Mouse (Mus musculus) neural tube, embryonic 13.5 days (tissue): ENCODE measurements at regions not wholly inside any gene's neighbourhood (a gene's known extent, or its start where the extent isn't known, plus 50 kb on each side); places are given as distances from the start of the nearest gene placed in this dataset.

Source experiments
- ATAC-seq: fragments of 200-750 bp; cut with Nextera tagmentation; 2 replicates; pipeline ENCODE4 v1.8.0; 2017; ENCODE audit warnings: low read depth, mild to moderate bottlenecking, moderate TSS enrichment, moderate library complexity
- H3K27ac ChIP-seq: fragments of 300-500 bp; sonication (generic); replicated peaks from 2 replicates; pipeline ENCODE4 v1.5.1; 2015; ENCODE audit warnings: moderate library complexity, mild to moderate bottlenecking, inconsistent platforms
- H3K27me3 ChIP-seq: fragments of 300-500 bp; sonication (generic); 2 replicates; pipeline ENCODE4 v1.6.1; 2015; ENCODE audit warnings: mild to moderate bottlenecking, inconsistent platforms
- H3K36me3 ChIP-seq: fragments of 300-500 bp; sonication (generic); 2 replicates; pipeline ENCODE4 v1.6.1; 2015; ENCODE audit warnings: mild to moderate bottlenecking, inconsistent platforms
- H3K4me1 ChIP-seq: fragments of 300-500 bp; sonication (generic); replicated peaks from 2 replicates; pipeline ENCODE4 v1.6.1; 2015; ENCODE audit warnings: inconsistent platforms
- H3K4me2 ChIP-seq: fragments of 300-500 bp; sonication (generic); 2 replicates; pipeline ENCODE4 v1.6.1; 2015; ENCODE audit warnings: inconsistent platforms, mild to moderate bottlenecking, moderate library complexity
- H3K4me3 ChIP-seq: fragments of 300-500 bp; sonication (generic); 2 replicates; pipeline ENCODE4 v1.5.1; 2015; ENCODE audit warnings: mild to moderate bottlenecking, inconsistent platforms
- H3K9ac ChIP-seq: fragments of 300-500 bp; sonication (generic); 2 replicates; pipeline ENCODE4 v1.6.1; 2015; ENCODE audit warnings: moderate library complexity, mild to moderate bottlenecking, inconsistent platforms
- H3K9me3 ChIP-seq: fragments of 300-500 bp; sonication (generic); 2 replicates; pipeline ENCODE4 v1.6.1; 2016; ENCODE audit warnings: inconsistent platforms
- WGBS: fragments of 180-500 bp; shearing (Covaris S2); methylation state at CpG from one replicate; pipeline ENCODE4 v1.1.7; 2015; 5-methylcytosine and 5-hydroxymethylcytosine counted together

DNA sequence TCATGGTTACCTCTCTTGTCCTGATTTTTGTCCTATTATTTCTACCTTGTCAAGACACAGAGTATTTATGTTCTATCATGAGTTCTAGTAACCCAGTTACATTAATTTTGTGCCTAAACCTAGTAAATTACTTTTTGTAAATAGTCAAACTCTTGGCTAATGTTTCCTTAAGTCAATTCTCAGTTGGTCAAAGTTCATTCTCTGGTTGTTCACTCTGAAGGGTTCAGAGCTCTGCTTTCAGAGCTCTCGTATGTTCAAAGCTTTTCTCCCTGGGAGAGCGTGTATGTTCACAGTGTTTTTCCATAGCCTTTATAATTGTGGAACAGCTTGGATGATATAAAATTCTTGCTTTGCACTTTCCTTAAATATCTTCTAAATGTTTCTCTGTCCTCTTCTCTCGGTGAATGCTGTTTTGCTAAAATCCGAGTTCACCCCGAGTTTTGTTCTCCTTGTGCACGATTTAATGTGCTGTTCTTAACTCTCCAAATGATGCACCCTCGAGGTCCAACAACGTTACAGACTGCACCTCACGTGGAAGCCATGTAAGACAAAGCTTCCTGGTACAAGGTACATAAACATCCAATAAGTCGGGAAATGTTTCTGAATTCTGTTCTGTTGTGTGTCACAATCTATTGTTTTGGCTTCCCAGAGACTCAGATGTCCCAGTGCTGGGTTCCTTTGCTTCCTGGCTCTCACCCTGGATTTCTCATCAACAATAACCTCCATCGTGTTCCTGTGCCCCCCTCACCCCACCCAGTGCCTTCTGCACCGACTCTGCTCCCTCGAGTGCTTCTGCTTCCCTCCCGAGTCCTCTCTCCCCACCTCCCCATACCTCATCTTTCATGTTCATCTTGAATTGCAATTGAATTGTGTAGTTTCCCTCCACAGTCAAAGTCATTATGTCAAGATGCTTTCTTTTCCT lies 90.3 kb upstream of the Npas2 start:
- Histone ChIP-seq H3K4me2 (no peak overlapping the region), H3K9ac (no peak overlapping the region), H3K27ac (no peak overlapping the region), H3K27me3 (no peaks in the 10 kb centered on the region), H3K4me3 (no peak overlapping the region), H3K4me1 (no peaks in the 10 kb centered on the region), H3K9me3 (no peaks in the 10 kb centered on the region), H3K36me3 (no peaks in the 10 kb centered on the region)
- WGBS = 87% methylated on average over 14 of the region's 14 CpGs
- ATAC-seq = no peak

- Histone ChIP-seq H3K4me1 (no peaks in the 10 kb centered on the region), H3K9ac (no peak overlapping the region), H3K4me2 (no peak overlapping the region), H3K4me3 (no peak overlapping the region), H3K36me3 (no peaks in the 10 kb centered on the region), H3K9me3 (no peaks in the 10 kb centered on the region), H3K27ac (no peak overlapping the region), H3K27me3 (no peaks in the 10 kb centered on the region)
- ATAC-seq = no peak
- 73% methylated on average over 17 of the region's 17 CpGs for WGBS
Observed at GRCm38 (mm10) chr1:39105546-39106371, 87.8 kb upstream of the Npas2 start.

DNA sequence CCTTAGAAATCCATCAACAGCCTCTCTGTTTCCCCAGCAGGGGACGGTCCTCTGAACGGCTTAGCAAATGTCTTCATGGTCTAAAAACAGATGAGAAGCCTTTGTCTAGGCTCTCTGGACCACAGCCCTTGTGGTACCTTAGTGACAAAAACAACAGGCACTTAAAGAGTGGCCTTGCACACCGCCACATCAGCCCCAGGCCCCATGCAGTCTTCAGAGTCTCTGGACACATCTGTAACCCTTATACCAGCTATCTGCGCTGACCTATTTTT lies 87.2 kb upstream of the Npas2 start:
- 59% methylated on average over 4 of the region's 4 CpGs for WGBS
- Histone ChIP-seq H3K9me3 (no peaks in the 10 kb centered on the region), H3K36me3 (no peaks in the 10 kb centered on the region), H3K27me3 (no peaks in the 10 kb centered on the region), H3K4me2 (no peak overlapping the region), H3K4me3 (no peak overlapping the region), H3K27ac (no peak overlapping the region), H3K9ac (no peak overlapping the region), H3K4me1 (no peaks in the 10 kb centered on the region)
- no peak for ATAC-seq

DNA sequence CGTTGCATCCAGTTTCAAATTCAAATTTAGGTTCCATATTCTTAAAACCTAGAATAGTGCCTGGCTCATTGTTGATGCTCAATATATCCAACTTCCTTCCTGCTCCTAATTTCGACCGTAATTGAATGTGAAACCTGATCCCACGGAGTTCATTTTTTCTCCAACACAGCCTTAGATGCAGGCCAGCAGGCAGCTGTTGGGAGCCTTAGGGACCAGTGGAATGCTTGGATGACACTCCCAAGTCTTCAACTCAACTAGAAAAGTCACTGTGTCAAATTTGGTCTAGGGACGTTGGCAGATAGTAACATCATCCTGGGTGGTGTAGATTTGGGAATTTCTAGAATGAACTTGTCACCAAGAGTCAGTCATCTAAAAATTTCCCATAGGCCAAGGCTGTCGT lies 86.9 kb upstream of the Npas2 start:
- ATAC-seq = no peak
- Histone ChIP-seq H3K27ac (no peak overlapping the region), H3K9me3 (no peaks in the 10 kb centered on the region), H3K27me3 (no peaks in the 10 kb centered on the region), H3K4me3 (no peak overlapping the region), H3K4me1 (no peaks in the 10 kb centered on the region), H3K9ac (no peak overlapping the region), H3K36me3 (no peaks in the 10 kb centered on the region), H3K4me2 (no peak overlapping the region)
- WGBS = 81% methylated on average over 6 of the region's 6 CpGs

DNA sequence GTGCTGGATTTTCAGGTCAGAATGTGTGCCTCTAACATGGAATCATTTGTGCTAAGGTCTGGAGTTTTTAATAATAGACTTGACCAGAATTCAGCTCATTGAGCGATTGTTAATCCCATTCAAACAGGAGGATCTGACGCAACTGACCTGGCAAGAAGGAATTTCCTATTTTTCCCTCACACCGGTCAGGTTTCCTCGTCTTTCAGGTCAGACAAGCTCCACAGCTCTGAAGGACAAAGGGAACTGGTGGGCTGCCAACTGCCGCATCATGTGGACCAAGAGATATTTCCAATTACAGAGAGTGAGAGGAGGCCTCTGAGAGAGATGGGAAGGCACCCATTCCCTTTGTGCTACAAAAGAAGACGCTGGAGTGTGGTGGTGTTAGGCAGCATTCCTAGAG lies 77.2 kb upstream of the Npas2 start:
- Histone ChIP-seq H3K27me3 (no peaks in the 10 kb centered on the region), H3K9ac (no peak overlapping the region), H3K4me3 (no peak overlapping the region), H3K4me1 (no peaks in the 10 kb centered on the region), H3K36me3 (no peaks in the 10 kb centered on the region), H3K27ac (no peak overlapping the region), H3K9me3 (no peaks in the 10 kb centered on the region), H3K4me2 (no peak overlapping the region)
- WGBS = 92% methylated on average over 6 of the region's 6 CpGs
- ATAC-seq = no peak

GRCm38 (mm10) chr1:39122316-39123015 lies 71.1 kb upstream of the Npas2 start:
- WGBS = 57% methylated on average over 8 of the region's 8 CpGs
- Histone ChIP-seq H3K9ac (no peak overlapping the region), H3K9me3 (no peaks in the 10 kb centered on the region), H3K4me3 (no peak overlapping the region), H3K4me2 (no peak overlapping the region), H3K27ac (no peak overlapping the region), H3K4me1 (peaks cover 8% of the 10 kb centered on the region; the same call in 1 of the 2 replicates), H3K36me3 (no peaks in the 10 kb centered on the region), H3K27me3 (no peaks in the 10 kb centered on the region)
- 0 out of 2 replicates have a peak, but pooled peaks have one; percentile 40 for ATAC-seq

GRCm38 (mm10) chr1:39123081-39123812 lies 70.3 kb upstream of the Npas2 start:
- H3K27ac ChIP-seq = 0 out of 2 replicates have a peak overlapping the region, but pooled peaks have one; percentile 3

DNA sequence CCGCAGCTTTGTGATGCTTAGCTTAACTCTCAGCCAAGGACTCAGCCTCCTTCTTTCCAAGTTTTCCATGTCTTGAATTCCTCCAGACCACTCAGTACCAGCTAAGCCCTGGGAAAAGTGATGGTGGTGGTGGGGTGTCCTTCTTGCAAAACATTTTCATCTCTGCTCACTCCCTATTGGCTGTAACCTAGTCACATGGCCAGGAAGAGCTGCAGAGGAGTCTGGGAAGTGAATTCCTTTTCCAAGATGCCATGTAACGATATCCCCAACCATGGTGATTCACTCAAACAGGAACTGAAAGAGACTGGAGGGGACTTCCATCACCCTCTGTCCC lies 69.8 kb upstream of the Npas2 start:
- Histone ChIP-seq H3K4me3 (no peak overlapping the region), H3K27ac (no peak overlapping the region), H3K36me3 (no peaks in the 10 kb centered on the region), H3K4me1 (peaks cover 8% of the 10 kb centered on the region; the same call in 1 of the 2 replicates), H3K9me3 (no peaks in the 10 kb centered on the region), H3K4me2 (no peak overlapping the region), H3K9ac (no peak overlapping the region), H3K27me3 (no peaks in the 10 kb centered on the region)
- ATAC-seq = no peak
- WGBS = 74% methylated on average over 2 of the region's 2 CpGs

More at GRCm38 (mm10) chr1:39123081-39123812, 70.3 kb upstream of the Npas2 start:
- ATAC-seq = peak; percentile 36; the same call in 1 of the 2 replicates
- H3K4me1 ChIP-seq = peaks cover 8% of the 10 kb centered on the region; the same call in 1 of the 2 replicates
- H3K36me3 ChIP-seq = no peaks in the 10 kb centered on the region
- no peak overlapping the region for H3K4me2 ChIP-seq
- 59% methylated on average over 10 of the region's 10 CpGs for WGBS
- H3K9ac ChIP-seq = no peak overlapping the region
- H3K9me3 ChIP-seq = no peaks in the 10 kb centered on the region
- H3K4me3 ChIP-seq = no peak overlapping the region
- H3K27me3 ChIP-seq = no peaks in the 10 kb centered on the region

DNA sequence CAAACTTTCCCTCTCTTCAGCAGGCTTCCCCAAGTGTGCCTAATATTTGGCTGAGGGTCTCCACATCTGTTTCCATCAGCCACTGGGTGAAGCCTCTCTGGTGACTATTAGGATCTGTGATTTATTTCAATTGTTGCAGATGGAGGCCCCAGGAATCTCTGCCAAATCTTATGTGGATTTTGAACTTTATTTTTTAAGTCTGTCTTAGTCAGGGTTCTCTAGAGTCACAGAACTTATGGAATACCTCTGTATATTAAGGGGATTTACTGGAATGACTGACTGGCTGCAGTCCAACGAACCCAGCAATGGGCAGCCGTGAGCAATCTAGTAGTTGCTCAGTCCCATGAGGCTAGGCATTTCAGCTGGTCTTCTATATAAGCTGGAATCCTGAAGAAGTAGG lies 59.0 kb upstream of the Npas2 start:
- H3K4me1 ChIP-seq = no peaks in the 10 kb centered on the region
- H3K4me2 ChIP-seq = no peak overlapping the region
- H3K9me3 ChIP-seq = no peaks in the 10 kb centered on the region
- no peak overlapping the region for H3K27ac ChIP-seq
- H3K27me3 ChIP-seq = no peaks in the 10 kb centered on the region
- 73% methylated on average over 2 of the region's 2 CpGs for WGBS
- no peak overlapping the region for H3K9ac ChIP-seq
- H3K4me3 ChIP-seq = no peak overlapping the region
- no peak for ATAC-seq
- no peaks in the 10 kb centered on the region for H3K36me3 ChIP-seq

- no peak for ATAC-seq
- Histone ChIP-seq H3K4me1 (no peaks in the 10 kb centered on the region), H3K36me3 (no peaks in the 10 kb centered on the region), H3K27me3 (no peaks in the 10 kb centered on the region), H3K27ac (no peak overlapping the region), H3K4me3 (no peak overlapping the region), H3K4me2 (no peak overlapping the region), H3K9me3 (no peaks in the 10 kb centered on the region), H3K9ac (no peak overlapping the region)
- WGBS = 86% methylated on average over 2 of the region's 2 CpGs
Observed at GRCm38 (mm10) chr1:39143054-39143453, 50.5 kb upstream of the Npas2 start.

GRCm38 (mm10) chr1:39143626-39144025 lies 49.9 kb upstream of the Npas2 start:
- no peak for ATAC-seq
- Histone ChIP-seq H3K4me2 (no peak overlapping the region), H3K27ac (no peak overlapping the region), H3K9ac (no peak overlapping the region), H3K4me1 (no peaks in the 10 kb centered on the region), H3K9me3 (no peaks in the 10 kb centered on the region), H3K4me3 (no peak overlapping the region), H3K27me3 (no peaks in the 10 kb centered on the region), H3K36me3 (no peaks in the 10 kb centered on the region)
- WGBS = 88% methylated on average over 5 of the region's 5 CpGs
